Mouse (Mus musculus) lung, adult 2 months (tissue): ENCODE data around the gene Tgfbr3.

ENCODE experiments used
- CTCF ChIP-seq: fragments of 200-500 bp; IDR thresholded peaks from 2 replicates; pipeline ENCODE4 v1.5.1; 2011; ENCODE audit warnings: mild to moderate bottlenecking, low read length, control low read depth; ENCODE audit not compliant: insufficient read depth
- POLR2A ChIP-seq: fragments of 200-500 bp; IDR thresholded peaks from 2 replicates; pipeline ENCODE4 v1.6.1; 2011; ENCODE audit warnings: low read depth, mild to moderate bottlenecking, control low read depth, low read length, borderline replicate concordance; ENCODE audit errors: extremely low read depth

DNA sequence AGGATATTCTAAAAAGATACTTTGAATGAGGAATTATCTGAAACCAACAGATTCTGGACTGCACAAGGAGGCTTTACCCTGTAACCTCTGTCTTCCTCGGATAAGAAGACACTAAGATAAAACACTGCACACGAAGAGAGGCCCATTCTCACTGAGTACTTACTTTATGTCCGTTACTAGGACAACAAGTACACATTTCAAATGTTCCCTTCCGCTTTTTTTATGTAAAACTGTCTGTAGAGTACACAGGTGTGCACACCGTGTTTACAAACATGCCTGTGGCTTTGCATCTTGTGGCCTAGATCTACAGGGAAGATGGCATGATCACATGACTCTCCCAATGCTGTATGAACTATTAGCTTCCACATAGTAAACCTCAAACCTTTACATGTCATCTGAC lies 146.6 kb downstream of the Tgfbr3 start:
- TF ChIP-seq POLR2A: no peak
- TF ChIP-seq CTCF: no peak
